Mouse (Mus musculus): ENCODE results near the gene Dnttip1. TPM values are rescaled to one million over a fixed set of nuclear protein-coding genes. Genes with fewer than 3 reads are reported as not detected.

Gene Dnttip1
- polyA plus RNA-seq, 1 experiment: 50.2 TPM

GRCm38 (mm10) chr2:164731719-164732118 is 14.1 kb upstream of the Dnttip1 start:
- no peak for TF ChIP-seq POLR2A (IDR thresholded peaks at IDR 0.05; ENCODE audit: borderline replicate concordance, extremely low read depth, insufficient read depth, insufficient read length, poor library complexity, severe bottlenecking)
- TF ChIP-seq CTCF (IDR thresholded peaks at IDR 0.05; ENCODE audit: borderline replicate concordance, extremely low read depth, insufficient read depth, insufficient read length): no peak
- no peak for DNase-seq (ENCODE audit: low read depth)

DNA sequence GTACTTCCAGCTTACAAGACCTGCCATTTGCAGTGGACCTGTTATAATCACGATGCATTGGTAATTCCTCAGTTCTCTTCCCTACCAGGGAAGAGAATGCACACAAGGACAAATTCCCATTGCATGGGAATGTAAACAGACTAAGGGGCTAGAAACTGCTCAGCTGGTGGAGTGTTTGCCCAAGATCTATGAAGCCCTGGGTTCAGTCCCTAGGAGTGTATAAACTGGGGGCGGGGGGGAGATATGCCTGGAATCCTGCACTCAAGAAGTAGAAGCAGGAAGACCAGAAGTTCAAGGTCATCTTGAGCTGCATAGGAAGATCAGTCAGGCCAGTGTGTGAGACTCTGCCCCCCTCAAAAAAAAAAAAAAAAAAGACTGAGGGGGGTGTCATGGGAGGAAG is 12.5 kb upstream of the Dnttip1 start:
- no peak for TF ChIP-seq POLR2A (IDR thresholded peaks at IDR 0.05; ENCODE audit: borderline replicate concordance, extremely low read depth, insufficient read depth, insufficient read length, poor library complexity, severe bottlenecking)
- no peak for TF ChIP-seq CTCF (IDR thresholded peaks at IDR 0.05; ENCODE audit: borderline replicate concordance, extremely low read depth, insufficient read depth, insufficient read length)
- DNase-seq (ENCODE audit: low read depth): no peak

DNA sequence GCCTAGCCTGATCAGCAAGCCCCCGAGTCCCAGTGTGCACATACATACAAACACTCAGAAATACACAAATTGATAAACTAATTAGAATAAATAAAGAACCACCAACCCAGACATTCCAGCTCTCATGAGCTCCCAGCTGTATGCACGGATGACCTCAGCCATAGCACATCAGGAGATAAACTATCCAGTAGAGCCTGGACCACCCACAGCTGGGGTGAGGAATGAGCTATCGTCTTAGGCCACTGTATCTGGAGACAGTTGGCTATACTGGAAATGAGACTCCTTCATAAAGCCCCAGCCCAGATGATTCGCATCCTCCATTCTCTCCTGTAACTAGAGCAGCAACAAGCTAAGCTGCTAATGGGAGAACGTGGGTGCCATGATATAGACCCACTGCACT is 10.9 kb upstream of the Dnttip1 start:
- no peak for DNase-seq (ENCODE audit: low read depth)
- no peak for TF ChIP-seq CTCF (IDR thresholded peaks at IDR 0.05; ENCODE audit: borderline replicate concordance, extremely low read depth, insufficient read depth, insufficient read length)
- no peak for TF ChIP-seq POLR2A (IDR thresholded peaks at IDR 0.05; ENCODE audit: borderline replicate concordance, extremely low read depth, insufficient read depth, insufficient read length, poor library complexity, severe bottlenecking)

- no peak for DNase-seq (ENCODE audit: low read depth)
- TF ChIP-seq POLR2A (IDR thresholded peaks at IDR 0.05; ENCODE audit: borderline replicate concordance, extremely low read depth, insufficient read depth, insufficient read length, poor library complexity, severe bottlenecking): no peak
Measured at GRCm38 (mm10) chr2:164735446-164735845, 10.3 kb upstream of the Dnttip1 start.

DNA sequence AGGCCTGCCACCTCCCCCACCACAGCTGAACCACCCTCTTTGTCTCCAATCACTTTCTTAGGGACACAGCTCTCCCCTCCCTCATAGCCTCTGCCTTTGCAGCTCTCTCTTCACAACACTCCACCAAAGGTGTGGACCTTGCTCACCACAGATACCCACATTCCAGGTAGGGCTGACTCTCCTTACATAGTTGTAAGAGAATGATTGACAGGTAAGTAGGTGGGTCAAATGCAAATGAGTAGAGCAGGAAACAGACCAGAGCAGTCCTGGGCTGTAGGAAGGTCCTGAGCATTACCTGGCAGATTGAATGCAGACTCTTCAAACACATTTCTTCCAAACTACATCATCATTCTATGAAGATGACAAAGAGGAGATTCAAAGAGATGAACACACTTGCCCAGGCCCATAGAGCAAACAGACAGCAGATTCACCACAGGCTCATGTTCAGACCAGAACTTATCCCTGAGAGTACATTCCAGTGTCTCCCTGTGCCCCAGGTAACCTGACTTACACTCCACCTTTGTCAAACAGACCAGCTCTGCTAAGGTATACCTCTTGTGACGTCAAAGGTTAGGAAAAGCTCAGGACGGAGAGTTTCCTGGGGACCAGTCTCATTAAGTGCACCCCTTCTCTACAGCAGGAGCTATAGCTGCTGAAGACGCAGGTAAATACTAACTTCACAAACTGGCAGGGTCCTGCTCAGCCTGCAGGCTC is 8.2 kb upstream of the Dnttip1 start:
- TF ChIP-seq CTCF (IDR thresholded peaks at IDR 0.05; ENCODE audit: borderline replicate concordance, extremely low read depth, insufficient read depth, insufficient read length) (no peak), POLR2A (IDR thresholded peaks at IDR 0.05; ENCODE audit: borderline replicate concordance, extremely low read depth, insufficient read depth, insufficient read length, poor library complexity, severe bottlenecking) (no peak)
- no peak for DNase-seq (ENCODE audit: low read depth)

DNA sequence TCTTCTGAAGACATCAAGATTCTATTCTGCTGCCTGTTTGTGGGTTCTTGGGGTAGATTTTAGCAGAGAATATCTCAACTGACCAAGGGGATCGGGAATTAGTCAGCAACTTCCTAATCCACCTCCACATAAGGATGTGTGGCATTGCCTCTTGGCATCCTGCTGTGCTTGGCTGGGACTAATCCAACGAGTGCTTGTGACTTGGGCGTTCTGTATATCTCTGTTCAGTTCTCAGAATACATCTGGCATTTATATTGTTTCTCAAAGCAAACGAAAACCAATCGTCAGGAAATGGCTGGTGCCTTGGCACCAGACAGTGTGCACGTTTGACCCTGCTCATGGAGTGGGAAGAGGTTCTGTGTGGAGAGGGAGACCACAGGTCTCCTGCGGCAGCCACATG is 5.9 kb upstream of the Dnttip1 start:
- DNase-seq (ENCODE audit: low read depth): no peak
- TF ChIP-seq CTCF (IDR thresholded peaks at IDR 0.05; ENCODE audit: borderline replicate concordance, extremely low read depth, insufficient read depth, insufficient read length) (no peak), POLR2A (IDR thresholded peaks at IDR 0.05; ENCODE audit: borderline replicate concordance, extremely low read depth, insufficient read depth, insufficient read length, poor library complexity, severe bottlenecking) (no peak)

DNA sequence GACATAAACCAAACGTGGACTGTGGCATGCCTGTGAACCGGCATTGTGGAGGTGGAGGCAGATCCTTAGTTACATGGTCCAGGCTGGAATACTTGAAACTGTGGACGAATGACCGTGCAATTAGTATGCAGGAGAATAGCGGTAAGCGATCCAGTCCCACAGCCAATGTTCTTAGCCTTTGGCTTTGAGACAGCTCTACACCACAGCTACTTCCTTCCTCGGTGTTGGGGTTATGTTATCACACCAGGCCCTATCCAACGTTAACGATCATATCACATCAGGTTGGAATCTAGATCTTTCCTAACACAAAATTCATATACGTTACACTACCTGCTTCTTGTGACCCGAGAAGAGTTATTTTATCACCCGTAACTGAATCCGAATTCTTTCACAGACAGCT is 796 bp upstream of the Dnttip1 start:
- no peak for TF ChIP-seq CTCF (IDR thresholded peaks at IDR 0.05; ENCODE audit: borderline replicate concordance, extremely low read depth, insufficient read depth, insufficient read length)
- TF ChIP-seq POLR2A (IDR thresholded peaks at IDR 0.05; ENCODE audit: borderline replicate concordance, extremely low read depth, insufficient read depth, insufficient read length, poor library complexity, severe bottlenecking): no peak
- no peak for DNase-seq (ENCODE audit: low read depth)

DNA sequence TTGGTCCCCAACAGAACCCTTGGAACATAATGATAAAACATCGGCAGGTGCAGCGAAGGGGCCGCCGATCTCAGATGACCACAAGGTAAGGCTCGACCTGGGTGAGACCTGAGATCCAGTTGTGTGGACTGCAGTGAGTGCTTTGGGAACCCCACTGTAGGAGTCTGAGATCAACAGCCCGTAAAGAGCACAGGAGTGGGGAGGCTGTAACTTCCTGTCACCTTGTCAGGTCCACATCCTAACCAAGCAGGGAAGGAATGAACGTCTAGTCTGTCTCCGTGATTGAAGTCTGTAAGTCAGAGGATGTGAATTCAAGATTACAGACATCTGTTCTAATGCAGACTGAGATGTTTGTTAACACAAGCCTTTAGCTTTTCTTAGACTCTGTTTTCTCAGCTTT is 910 bp downstream of the Dnttip1 start:
- DNase-seq (ENCODE audit: low read depth): no peak
- TF ChIP-seq CTCF (IDR thresholded peaks at IDR 0.05; ENCODE audit: borderline replicate concordance, extremely low read depth, insufficient read depth, insufficient read length) (no peak), POLR2A (IDR thresholded peaks at IDR 0.05; ENCODE audit: borderline replicate concordance, extremely low read depth, insufficient read depth, insufficient read length, poor library complexity, severe bottlenecking) (no peak)

DNA sequence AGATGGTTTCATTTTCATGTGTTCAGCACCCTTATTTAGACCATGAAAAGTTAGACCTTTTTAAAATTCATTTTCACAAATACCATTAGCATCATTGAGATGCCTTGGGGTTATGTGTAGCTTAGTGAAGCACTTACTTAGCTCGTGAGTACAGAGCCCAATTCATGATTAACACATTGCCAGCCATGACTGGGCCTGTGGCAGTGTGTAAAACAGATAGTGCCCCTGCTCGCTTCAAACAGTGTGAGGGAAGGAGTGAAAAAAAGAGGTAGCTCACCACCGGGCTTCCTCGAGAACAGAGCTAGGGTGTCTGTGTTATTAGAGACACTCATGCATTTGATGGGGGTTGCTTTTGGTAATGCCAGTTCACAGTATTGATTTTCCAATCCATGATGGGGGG is 2.4 kb downstream of the Dnttip1 start:
- DNase-seq (ENCODE audit: low read depth): no peak
- TF ChIP-seq CTCF (IDR thresholded peaks at IDR 0.05; ENCODE audit: borderline replicate concordance, extremely low read depth, insufficient read depth, insufficient read length) (no peak), POLR2A (IDR thresholded peaks at IDR 0.05; ENCODE audit: borderline replicate concordance, extremely low read depth, insufficient read depth, insufficient read length, poor library complexity, severe bottlenecking) (no peak)

GRCm38 (mm10) chr2:164748991-164749390 is 3.2 kb downstream of the Dnttip1 start:
- no peak for TF ChIP-seq POLR2A (IDR thresholded peaks at IDR 0.05; ENCODE audit: borderline replicate concordance, extremely low read depth, insufficient read depth, insufficient read length, poor library complexity, severe bottlenecking)
- TF ChIP-seq CTCF (IDR thresholded peaks at IDR 0.05; ENCODE audit: borderline replicate concordance, extremely low read depth, insufficient read depth, insufficient read length): no peak
- no peak for DNase-seq (ENCODE audit: low read depth)

DNA sequence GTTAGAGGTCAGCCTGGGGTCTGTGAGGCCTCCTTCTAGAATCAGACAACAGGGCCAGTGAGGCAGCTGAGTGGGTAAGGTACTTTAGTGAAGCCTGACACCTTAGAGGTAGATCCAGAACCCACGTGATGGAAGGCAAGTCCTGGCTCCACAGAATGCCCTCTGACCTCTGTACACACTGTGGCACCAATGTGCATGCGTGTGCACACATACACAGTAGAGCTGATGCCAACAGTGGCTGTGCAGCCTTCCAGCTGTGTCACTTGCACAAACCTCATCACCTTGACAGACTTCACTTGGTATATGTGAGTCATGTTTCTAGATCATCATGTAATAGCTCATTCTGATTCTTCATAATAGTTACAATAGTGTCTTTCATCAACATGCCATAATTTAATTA is 6.7 kb downstream of the Dnttip1 start:
- TF ChIP-seq POLR2A (IDR thresholded peaks at IDR 0.05; ENCODE audit: borderline replicate concordance, extremely low read depth, insufficient read depth, insufficient read length, poor library complexity, severe bottlenecking) (no peak), CTCF (IDR thresholded peaks at IDR 0.05; ENCODE audit: borderline replicate concordance, extremely low read depth, insufficient read depth, insufficient read length) (no peak)
- no peak for DNase-seq (ENCODE audit: low read depth)

DNA sequence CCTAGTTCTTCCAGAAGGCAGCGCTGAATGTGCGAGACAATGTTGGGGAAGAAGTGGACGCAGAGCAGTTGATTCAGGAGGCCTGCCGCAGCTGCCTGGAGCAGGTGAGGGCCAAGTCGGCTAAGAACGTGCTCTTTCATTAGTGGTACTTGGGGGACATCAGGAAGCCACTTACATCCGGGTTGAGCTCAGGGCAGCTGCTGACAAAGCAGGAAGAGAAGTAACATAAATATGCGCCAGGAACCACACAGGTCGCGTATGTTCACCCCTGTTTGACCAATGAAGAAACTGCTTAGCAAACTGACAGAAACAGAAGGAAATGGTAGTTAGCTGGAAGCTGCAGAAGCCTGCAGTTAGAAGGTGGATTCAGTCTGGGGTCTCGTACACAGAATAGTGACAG is 8.3 kb downstream of the Dnttip1 start:
- DNase-seq (ENCODE audit: low read depth): no peak
- no peak for TF ChIP-seq POLR2A (IDR thresholded peaks at IDR 0.05; ENCODE audit: borderline replicate concordance, extremely low read depth, insufficient read depth, insufficient read length, poor library complexity, severe bottlenecking)
- TF ChIP-seq CTCF (IDR thresholded peaks at IDR 0.05; ENCODE audit: borderline replicate concordance, extremely low read depth, insufficient read depth, insufficient read length): no peak

Data from brain, embryonic 14.5 days (tissue).